Mouse (Mus musculus): ENCODE measurements around the gene Cyld.

- no peak for TF ChIP-seq USF1 (IDR thresholded peaks at IDR 0.05; ENCODE audit: low read depth)
- no peak for TF ChIP-seq POLR2A (IDR thresholded peaks at IDR 0.05; ENCODE audit: insufficient read length, low read depth)
- no peak for TF ChIP-seq MAX (IDR thresholded peaks at IDR 0.05; ENCODE audit: low read depth)
- no peak for TF ChIP-seq MYOD1 (IDR thresholded peaks at IDR 0.05; ENCODE audit: control insufficient read depth in 1 of 3, insufficient read length in 2 of 3, low read depth in 2 of 3)
- TF ChIP-seq TCF3 (IDR thresholded peaks at IDR 0.05; ENCODE audit: insufficient read length, low read depth), result no peak
- TF ChIP-seq POLR2AphosphoS2 (IDR thresholded peaks at IDR 0.05; ENCODE audit: insufficient read length, low read depth), result no peak
- TF ChIP-seq MYOG (IDR thresholded peaks at IDR 0.05; ENCODE audit: control insufficient read depth in 1 of 3, insufficient read depth in 1 of 3, insufficient read length in 2 of 3, low read depth in 2 of 3), result no peak
- no peak for TF ChIP-seq CEBPB (IDR thresholded peaks at IDR 0.05; ENCODE audit: insufficient read depth, poor library complexity, severe bottlenecking)
- TF ChIP-seq SRF (IDR thresholded peaks at IDR 0.05; ENCODE audit: control insufficient read depth, insufficient read length, low read depth), result no peak
- TF ChIP-seq TCF12 (IDR thresholded peaks at IDR 0.05; ENCODE audit: insufficient read depth, poor library complexity, severe bottlenecking), result no peak
Measured at GRCm38 (mm10) chr8:88662401-88662821, 34.4 kb upstream of the Cyld start.
